In the genomic region with DNA sequence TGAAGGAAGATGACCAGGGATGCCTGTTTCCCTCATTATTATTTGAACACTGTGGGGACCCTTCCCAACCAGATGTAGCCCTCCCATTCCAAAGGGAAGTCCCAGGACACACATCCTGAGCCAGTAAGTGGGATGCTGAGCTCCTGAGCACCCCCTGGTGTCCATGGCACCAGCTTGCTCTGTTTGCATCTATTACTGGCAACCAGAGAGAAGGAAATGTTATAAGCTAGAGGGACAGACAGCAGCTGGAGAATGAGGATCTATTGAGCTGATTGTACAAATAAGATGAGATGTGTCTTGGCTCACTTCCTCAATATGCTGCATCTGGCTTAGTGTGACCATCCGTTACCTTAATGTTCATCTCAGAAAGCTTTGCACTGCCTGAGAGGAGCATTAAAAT, we compare ENCODE assay signal across 8 mouse cellular contexts.
A peak's percentile ranks its signal among the peaks of the same experiment; 100 is the strongest.
DNase-seq lines count a peak whose midpoint lies in the region; ATAC-seq and TF ChIP-seq lines count a peak whose summit lies in the region.

No protein-coding gene starts in this region.

- peaks cover 0 to 12% of the 10 kb centered on the region in 2 experiments; a peak in 2 of 4 replicates for H3K36me3 ChIP-seq in MEL (ENCODE audit: control insufficient read depth in 1 of 2, insufficient read depth in 2 of 2, low read length in 2 of 2)
- H3K36me3 ChIP-seq in limb, embryonic 13.5 days, result no peaks in the 10 kb centered on the region
- no peaks in the 10 kb centered on the region for H3K36me3 ChIP-seq in small intestine, adult 2 months (ENCODE audit: control insufficient read depth, insufficient read depth, low read length)

- TF ChIP-seq POLR2A in MEL (IDR thresholded peaks at IDR 0.05; ENCODE audit: control insufficient read depth in 1 of 2, insufficient read depth in 1 of 2, low read depth in 1 of 2, low read length in 2 of 2, poor library complexity in 1 of 2), result no peak
- no peak for TF ChIP-seq POLR2A in small intestine, adult 2 months (IDR thresholded peaks at IDR 0.05; ENCODE audit: low read depth, low read length)

- 88% methylated on average over 1 of the region's 1 CpGs for WGBS in limb, embryonic 13.5 days
- WGBS in small intestine, adult 2 months, result 77% methylated on average over 1 of the region's 1 CpGs

- TF ChIP-seq EP300 in MEL (IDR thresholded peaks at IDR 0.05; ENCODE audit: low read depth in 1 of 2, low read length in 2 of 2), result no peak

- no peak overlapping the region for H3K4me2 ChIP-seq in limb, embryonic 13.5 days (replicated peaks)

- ATAC-seq in limb, embryonic 13.5 days (ENCODE audit: low FRiP score, low read depth), result peak; percentile 51

- H3K9me3 ChIP-seq in MEL (replicated peaks; ENCODE audit: insufficient read depth, low read length), result no peaks in the 10 kb centered on the region
- H3K9me3 ChIP-seq in limb, embryonic 13.5 days, result no peaks in the 10 kb centered on the region

- no peak overlapping the region for H3K4me3 ChIP-seq in MEL (ENCODE audit: control insufficient read depth in 1 of 2, insufficient read depth in 1 of 2, low read depth in 2 of 2, low read length in 2 of 2)
- no peak overlapping the region for H3K4me3 ChIP-seq in limb, embryonic 13.5 days
- no peak overlapping the region for H3K4me3 ChIP-seq in small intestine, adult 2 months (ENCODE audit: low read depth, low read length)

- TF ChIP-seq RAD21 in MEL (IDR thresholded peaks at IDR 0.05; ENCODE audit: low read depth, low read length), result peak; percentile 42

- no peak overlapping the region for H3K9ac ChIP-seq in MEL (ENCODE audit: control insufficient read depth, low read depth, low read length, poor library complexity, severe bottlenecking)
- no peak overlapping the region for H3K9ac ChIP-seq in limb, embryonic 13.5 days

- no peaks in the 10 kb centered on the region for H3K27me3 ChIP-seq in MEL (ENCODE audit: control insufficient read depth in 1 of 2, insufficient read depth in 2 of 2, low read length in 2 of 2)
- H3K27me3 ChIP-seq in limb, embryonic 13.5 days, result no peaks in the 10 kb centered on the region
- H3K27me3 ChIP-seq in small intestine, adult 2 months (ENCODE audit: control insufficient read depth, insufficient read depth, low read length), result no peaks in the 10 kb centered on the region

- peaks cover 0 to 3% of the 10 kb centered on the region in 2 experiments; a peak in 3 of 4 replicates for H3K4me1 ChIP-seq in MEL (ENCODE audit: control insufficient read depth in 1 of 2, insufficient read depth in 2 of 2, low read length in 2 of 2)
- no peaks in the 10 kb centered on the region for H3K4me1 ChIP-seq in limb, embryonic 13.5 days
- no peaks in the 10 kb centered on the region for H3K4me1 ChIP-seq in small intestine, adult 2 months (ENCODE audit: control insufficient read depth, insufficient read depth, insufficient read length, low read length)

- H3K27ac ChIP-seq in MEL (ENCODE audit: control insufficient read depth, low read depth, low read length), result no peak overlapping the region
- no peak overlapping the region for H3K27ac ChIP-seq in limb, embryonic 13.5 days
- H3K27ac ChIP-seq in small intestine, adult 2 months (ENCODE audit: insufficient read depth, low read depth, low read length), result no peak overlapping the region

- peak; percentile 44 to 62 for DNase-seq in heart, postnatal 10 days
- no peak for DNase-seq in heart, adult 11 months
- DNase-seq in 416B (ENCODE audit: low read depth) (peak; percentile 29), MEL (ENCODE audit: low read depth, low spot score) (peak; percentile 54)
- peak; percentile 4 for DNase-seq in forelimb bud, embryonic 11.5 days (ENCODE audit: low read depth, low spot score)
- no peak for DNase-seq in cerebellum, adult 9-11 months

- intact Hi-C loops in heart, postnatal 10 days (cut with DNase I), result loop anchor here (1.0 to 10.0 kb wide), 3 partner anchors 126 to 365 kb away; no protein-coding TSS in a partner anchor

- H3K79me2 ChIP-seq in MEL (ENCODE audit: control insufficient read depth, insufficient read depth, low read length, poor library complexity), result no peaks in the 10 kb centered on the region

- TF ChIP-seq CTCF in MEL (IDR thresholded peaks at IDR 0.05 in 2 of 3, conservative IDR thresholded peaks at IDR 0.05 in 1 of 3; ENCODE audit: control insufficient read depth in 1 of 3, insufficient read depth in 1 of 3, low read depth in 2 of 3, low read length in 3 of 3, poor library complexity in 1 of 3, severe bottlenecking in 1 of 3), result peak; percentile 52 to 69 (median 66)
- peak; percentile 47; the same call in 1 of the 2 replicates for TF ChIP-seq CTCF in small intestine, adult 2 months (IDR thresholded peaks at IDR 0.05; ENCODE audit: extremely low read depth, insufficient read length, insufficient replicate concordance, low read depth, low read length)

TF ChIP-seq in MEL, 35 proteins besides CTCF, POLR2A, EP300 and RAD21:
- TF ChIP-seq GATA1 (IDR thresholded peaks at IDR 0.05; ENCODE audit: low read depth, low read length) (0 out of 2 replicates have a peak, but pooled peaks have one; percentile 19), ZC3H11A (IDR thresholded peaks at IDR 0.05; ENCODE audit: low read depth, low read length) (peak; percentile 36), SMC3 (IDR thresholded peaks at IDR 0.05; ENCODE audit: low read depth, low read length) (peak; percentile 81), MXI1 (IDR thresholded peaks at IDR 0.05; ENCODE audit: low read depth, low read length) (no peak)

Comparison
In these comparisons a context has a peak if more than half of its experiments do, and no peak if none do; other contexts are left out.
1. DNase-seq: peak in heart, postnatal 10 days (2 of 2), 416B (single experiment), MEL (single experiment) and forelimb bud, embryonic 11.5 days (single experiment); none in heart, adult 11 months (single experiment) and cerebellum, adult 9-11 months (single experiment).